ENCODE assay signal across 12 mouse cellular contexts in genomic region chr7:132705130-132705529, GRCm38 (mm10).
DNase-seq lines count a peak whose midpoint lies in the region; ATAC-seq and TF ChIP-seq lines count a peak whose summit lies in the region.
"Had no signal": no experiment of that assay in that cellular context is flagged by ENCODE, and none has a peak within 500 bp of the region (broad histone marks: within the 10 kb centered on the region; RNA-seq: fewer than 3 reads in every experiment).

No protein-coding gene starts in this region.

- peak; percentile 32 for TF ChIP-seq CTCF in hindbrain, postnatal 0 days (IDR thresholded peaks at IDR 0.05; ENCODE audit: low read depth)
- TF ChIP-seq CTCF in MEL (IDR thresholded peaks at IDR 0.05 in 2 of 3, conservative IDR thresholded peaks at IDR 0.05 in 1 of 3; ENCODE audit: control insufficient read depth in 1 of 3, insufficient read depth in 1 of 3, low read depth in 2 of 3, low read length in 3 of 3, poor library complexity in 1 of 3, severe bottlenecking in 1 of 3), result peak; percentile 21 to 48 (median 42); a peak in 5 of 6 replicates

- 91% methylated on average over 7 of the region's 7 CpGs for WGBS in hindbrain, postnatal 0 days
- 92% methylated on average over 7 of the region's 7 CpGs for WGBS in hindbrain, embryonic 11.5 days
- 85% methylated on average over 7 of the region's 7 CpGs for WGBS in liver, embryonic 11.5 days

- H3K27me3 ChIP-seq in hindbrain, postnatal 0 days (ENCODE audit: insufficient read depth, low read length), result no peaks in the 10 kb centered on the region
- no peaks in the 10 kb centered on the region for H3K27me3 ChIP-seq in hindbrain, embryonic 11.5 days (ENCODE audit: control insufficient read depth, insufficient read depth, low read length)
- H3K27me3 ChIP-seq in MEL (ENCODE audit: control insufficient read depth in 1 of 2, insufficient read depth in 2 of 2, low read length in 2 of 2), result no peaks in the 10 kb centered on the region
- no peaks in the 10 kb centered on the region for H3K27me3 ChIP-seq in liver, embryonic 11.5 days (replicated peaks; ENCODE audit: control insufficient read depth, insufficient read depth, low read length)
- H3K27me3 ChIP-seq: hindbrain, embryonic 15.5 days; limb, embryonic 12.5 days had no signal

- H3K4me2 ChIP-seq in hindbrain, postnatal 0 days (ENCODE audit: low read depth, low read length), result no peak overlapping the region
- no peak overlapping the region for H3K4me2 ChIP-seq in hindbrain, embryonic 11.5 days (replicated peaks; ENCODE audit: low read depth, low read length)
- no peak overlapping the region for H3K4me2 ChIP-seq in liver, embryonic 11.5 days
- H3K4me2 ChIP-seq: hindbrain, embryonic 15.5 days; limb, embryonic 12.5 days; midbrain, embryonic 11.5 days had no signal

- no peak overlapping the region for H3K9ac ChIP-seq in hindbrain, postnatal 0 days (replicated peaks; ENCODE audit: low read length)
- H3K9ac ChIP-seq in hindbrain, embryonic 11.5 days (ENCODE audit: low read depth, low read length), result no peak overlapping the region
- no peak overlapping the region for H3K9ac ChIP-seq in MEL (ENCODE audit: control insufficient read depth, low read depth, low read length, poor library complexity, severe bottlenecking)
- no peak overlapping the region for H3K9ac ChIP-seq in liver, embryonic 11.5 days (ENCODE audit: low read depth, low read length)
- H3K9ac ChIP-seq: hindbrain, embryonic 15.5 days; limb, embryonic 12.5 days had no signal

- no peaks in the 10 kb centered on the region for H3K36me3 ChIP-seq in hindbrain, postnatal 0 days (ENCODE audit: insufficient read depth, low read length)
- H3K36me3 ChIP-seq in hindbrain, embryonic 11.5 days (ENCODE audit: control insufficient read depth, insufficient read depth, low read length), result no peaks in the 10 kb centered on the region
- H3K36me3 ChIP-seq in MEL (ENCODE audit: control insufficient read depth in 1 of 2, insufficient read depth in 2 of 2, low read length in 2 of 2), result no peaks in the 10 kb centered on the region
- no peaks in the 10 kb centered on the region for H3K36me3 ChIP-seq in liver, embryonic 11.5 days (ENCODE audit: control insufficient read depth, insufficient read depth, low read length)
- H3K36me3 ChIP-seq: hindbrain, embryonic 15.5 days; limb, embryonic 12.5 days had no signal

- H3K9me3 ChIP-seq in hindbrain, postnatal 0 days (ENCODE audit: low read length), result no peaks in the 10 kb centered on the region
- H3K9me3 ChIP-seq in hindbrain, embryonic 11.5 days (ENCODE audit: control insufficient read depth, low read length), result no peaks in the 10 kb centered on the region
- no peaks in the 10 kb centered on the region for H3K9me3 ChIP-seq in MEL (replicated peaks; ENCODE audit: insufficient read depth, low read length)
- no peaks in the 10 kb centered on the region for H3K9me3 ChIP-seq in liver, embryonic 11.5 days (ENCODE audit: control insufficient read depth, low read length)
- H3K9me3 ChIP-seq: hindbrain, embryonic 15.5 days; limb, embryonic 12.5 days had no signal

- ATAC-seq in hindbrain, postnatal 0 days, result no peak
- no peak for ATAC-seq in hindbrain, embryonic 11.5 days (ENCODE audit: low FRiP score)
- 0 out of 2 replicates have a peak, but pooled peaks have one; percentile 21 for ATAC-seq in liver, embryonic 11.5 days (replicated peaks; ENCODE audit: low FRiP score)
- ATAC-seq in frontal cortex, adult (ENCODE audit: low TSS enrichment), result no peak

- TF ChIP-seq EP300 in MEL (IDR thresholded peaks at IDR 0.05; ENCODE audit: low read depth in 1 of 2, low read length in 2 of 2), result no peak

- no peak for DNase-seq in hindbrain, postnatal 0 days (ENCODE audit: low spot score)
- DNase-seq in hindbrain, embryonic 11.5 days (ENCODE audit: low spot score), result no peak
- DNase-seq in 416B (ENCODE audit: low read depth), result peak; percentile 32
- DNase-seq in MEL (ENCODE audit: low read depth, low spot score), result peak; percentile 35
- no peak for DNase-seq in liver, embryonic 11.5 days (ENCODE audit: low spot score)
- no peak for DNase-seq in right cerebral cortex, postnatal 10 days (ENCODE audit: low spot score in 2 of 2)
- no peak for DNase-seq in left cerebral cortex, postnatal 14 days (ENCODE audit: low spot score in 2 of 2)
- DNase-seq: gastrocnemius, postnatal 14 days had no signal

- H3K4me1 ChIP-seq in hindbrain, postnatal 0 days (ENCODE audit: insufficient read depth, low read length), result no peaks in the 10 kb centered on the region
- no peaks in the 10 kb centered on the region for H3K4me1 ChIP-seq in hindbrain, embryonic 11.5 days (replicated peaks; ENCODE audit: control insufficient read depth, insufficient read depth, low read length)
- H3K4me1 ChIP-seq in MEL (ENCODE audit: control insufficient read depth in 1 of 2, insufficient read depth in 2 of 2, low read length in 2 of 2), result no peaks in the 10 kb centered on the region
- 0 out of 2 replicates have a peak, but pooled peaks cover 3% of the 10 kb centered on the region for H3K4me1 ChIP-seq in liver, embryonic 11.5 days (replicated peaks; ENCODE audit: control insufficient read depth, insufficient read depth, low read length)
- H3K4me1 ChIP-seq: hindbrain, embryonic 15.5 days had no signal

- TF ChIP-seq RAD21 in MEL (IDR thresholded peaks at IDR 0.05; ENCODE audit: low read depth, low read length), result peak; percentile 19

- no peak overlapping the region for H3K27ac ChIP-seq in hindbrain, postnatal 0 days
- H3K27ac ChIP-seq in hindbrain, embryonic 11.5 days (ENCODE audit: low read depth, low read length), result no peak overlapping the region
- H3K27ac ChIP-seq in MEL (ENCODE audit: control insufficient read depth, low read depth, low read length), result no peak overlapping the region
- no peak overlapping the region for H3K27ac ChIP-seq in liver, embryonic 11.5 days (ENCODE audit: low read depth, low read length)
- H3K27ac ChIP-seq: hindbrain, embryonic 15.5 days; limb, embryonic 12.5 days had no signal

- intact Hi-C loops in left cerebral cortex, postnatal 14 days (cut with DNase I), result no loop called here

- no peak for TF ChIP-seq POLR2A in MEL (IDR thresholded peaks at IDR 0.05; ENCODE audit: control insufficient read depth in 1 of 2, insufficient read depth in 1 of 2, low read depth in 1 of 2, low read length in 2 of 2, poor library complexity in 1 of 2)

- no peaks in the 10 kb centered on the region for H3K79me2 ChIP-seq in MEL (ENCODE audit: control insufficient read depth, insufficient read depth, low read length, poor library complexity)

- no peak overlapping the region for H3K4me3 ChIP-seq in hindbrain, postnatal 0 days (ENCODE audit: low read length)
- no peak overlapping the region for H3K4me3 ChIP-seq in hindbrain, embryonic 11.5 days (ENCODE audit: low read depth, low read length)
- no peak overlapping the region for H3K4me3 ChIP-seq in MEL (ENCODE audit: control insufficient read depth in 1 of 2, insufficient read depth in 1 of 2, low read depth in 2 of 2, low read length in 2 of 2)
- no peak overlapping the region for H3K4me3 ChIP-seq in liver, embryonic 11.5 days (ENCODE audit: low read depth, low read length)
- H3K4me3 ChIP-seq: hindbrain, embryonic 15.5 days; limb, embryonic 12.5 days had no signal

TF ChIP-seq in MEL, 35 proteins besides CTCF, POLR2A, EP300 and RAD21:
- TF ChIP-seq USF1 (IDR thresholded peaks at IDR 0.05; ENCODE audit: low read depth, low read length), result no peak
- TF ChIP-seq JUND (IDR thresholded peaks at IDR 0.05; ENCODE audit: low read depth, low read length), result no peak
- TF ChIP-seq KAT2A (conservative IDR thresholded peaks at IDR 0.05; ENCODE audit: low read depth, low read length), result no peak
- TF ChIP-seq MAZ (IDR thresholded peaks at IDR 0.05; ENCODE audit: low read depth, low read length), result no peak
- TF ChIP-seq SMC3 (IDR thresholded peaks at IDR 0.05; ENCODE audit: low read depth, low read length), result peak; percentile 55
- TF ChIP-seq GABPA (IDR thresholded peaks at IDR 0.05; ENCODE audit: low read depth, low read length), result no peak
- TF ChIP-seq MEF2A (IDR thresholded peaks at IDR 0.05; ENCODE audit: extremely low read depth, insufficient replicate concordance, low read depth, low read length, poor library complexity, severe bottlenecking), result no peak
- TF ChIP-seq ZC3H11A (IDR thresholded peaks at IDR 0.05; ENCODE audit: low read depth, low read length), result 0 out of 2 replicates have a peak, but pooled peaks have one; percentile 10

Comparison
In these comparisons a context has a peak if more than half of its experiments do, and no peak if none do; other contexts are left out.
1. DNase-seq: peak in 416B (single experiment) and MEL (single experiment); none in hindbrain, postnatal 0 days (single experiment), hindbrain, embryonic 11.5 days (single experiment), liver, embryonic 11.5 days (single experiment), right cerebral cortex, postnatal 10 days (0 of 2) and left cerebral cortex, postnatal 14 days (0 of 2).